Mouse (Mus musculus): ENCODE results near the gene C1qtnf9. TPM values are rescaled to one million over a fixed set of nuclear protein-coding genes. Genes with fewer than 3 reads are reported as not detected.
A peak's percentile ranks its signal among the peaks of the same experiment; 100 is the strongest.

The C1qtnf9 gene
- polyA plus RNA-seq, 1 experiment: 0.34 TPM

- H3K27ac ChIP-seq (ENCODE audit: insufficient read depth, low read length): no peak overlapping the region
- no peaks in the 10 kb centered on the region for H3K27me3 ChIP-seq (ENCODE audit: control insufficient read depth, insufficient read depth, low read length)
- 50% methylated on average over 4 of the region's 4 CpGs for WGBS
- DNase-seq: no peak
- H3K4me1 ChIP-seq (ENCODE audit: control insufficient read depth, insufficient read depth, low read length): no peaks in the 10 kb centered on the region
- H3K4me3 ChIP-seq (replicated peaks; ENCODE audit: insufficient read depth, low read depth, low read length): no peak overlapping the region
- TF ChIP-seq POLR2A (IDR thresholded peaks at IDR 0.05; ENCODE audit: borderline replicate concordance, insufficient read depth, low read length) (no peak), CTCF (IDR thresholded peaks at IDR 0.05; ENCODE audit: borderline replicate concordance, insufficient read depth, low read depth, low read length) (no peak)
These were observed 28.8 kb downstream of the C1qtnf9 start for GRCm38 (mm10) chr14:60796600-60797322.

- DNase-seq: no peak
- Histone ChIP-seq H3K4me1 (ENCODE audit: control insufficient read depth, insufficient read depth, low read length) (no peaks in the 10 kb centered on the region), H3K27ac (ENCODE audit: insufficient read depth, low read length) (no peak overlapping the region), H3K27me3 (ENCODE audit: control insufficient read depth, insufficient read depth, low read length) (no peaks in the 10 kb centered on the region), H3K4me3 (replicated peaks; ENCODE audit: insufficient read depth, low read depth, low read length) (no peak overlapping the region)
- 91% methylated on average over 5 of the region's 5 CpGs for WGBS
- TF ChIP-seq CTCF (IDR thresholded peaks at IDR 0.05; ENCODE audit: borderline replicate concordance, insufficient read depth, low read depth, low read length): no peak
- TF ChIP-seq POLR2A (IDR thresholded peaks at IDR 0.05; ENCODE audit: borderline replicate concordance, insufficient read depth, low read length): no peak
These were observed 29.7 kb downstream of the C1qtnf9 start for GRCm38 (mm10) chr14:60797596-60797995.

GRCm38 (mm10) chr14:60798721-60799120 lies 30.8 kb downstream of the C1qtnf9 start:
- no peak for TF ChIP-seq POLR2A (IDR thresholded peaks at IDR 0.05; ENCODE audit: borderline replicate concordance, insufficient read depth, low read length)
- 94% methylated on average over 4 of the region's 4 CpGs for WGBS
- Histone ChIP-seq H3K4me3 (replicated peaks; ENCODE audit: insufficient read depth, low read depth, low read length) (no peak overlapping the region), H3K27ac (ENCODE audit: insufficient read depth, low read length) (no peak overlapping the region), H3K27me3 (ENCODE audit: control insufficient read depth, insufficient read depth, low read length) (no peaks in the 10 kb centered on the region), H3K4me1 (ENCODE audit: control insufficient read depth, insufficient read depth, low read length) (no peaks in the 10 kb centered on the region)
- DNase-seq: no peak

- 49% methylated on average over 9 of the region's 9 CpGs for WGBS
- no peaks in the 10 kb centered on the region for H3K4me1 ChIP-seq (ENCODE audit: control insufficient read depth, insufficient read depth, low read length)
- H3K27me3 ChIP-seq (ENCODE audit: control insufficient read depth, insufficient read depth, low read length): no peaks in the 10 kb centered on the region
- H3K4me3 ChIP-seq (replicated peaks; ENCODE audit: insufficient read depth, low read depth, low read length): no peak overlapping the region
- peak in 1 of 2 experiments; percentile 41 for DNase-seq
- no peak overlapping the region for H3K27ac ChIP-seq (ENCODE audit: insufficient read depth, low read length)
- TF ChIP-seq CTCF (IDR thresholded peaks at IDR 0.05; ENCODE audit: borderline replicate concordance, insufficient read depth, low read depth, low read length): no peak; the same call in 1 of the 2 replicates
- TF ChIP-seq POLR2A (IDR thresholded peaks at IDR 0.05; ENCODE audit: borderline replicate concordance, insufficient read depth, low read length): no peak
These were observed 32.1 kb downstream of the C1qtnf9 start for GRCm38 (mm10) chr14:60799762-60800728.

GRCm38 (mm10) chr14:60802026-60802425 lies 34.1 kb downstream of the C1qtnf9 start:
- no peak for DNase-seq
- no peak for TF ChIP-seq POLR2A (IDR thresholded peaks at IDR 0.05; ENCODE audit: borderline replicate concordance, insufficient read depth, low read length)
- Histone ChIP-seq H3K27ac (ENCODE audit: insufficient read depth, low read length) (no peak overlapping the region), H3K4me1 (ENCODE audit: control insufficient read depth, insufficient read depth, low read length) (no peaks in the 10 kb centered on the region), H3K27me3 (ENCODE audit: control insufficient read depth, insufficient read depth, low read length) (no peaks in the 10 kb centered on the region), H3K4me3 (replicated peaks; ENCODE audit: insufficient read depth, low read depth, low read length) (no peak overlapping the region)
- 96% methylated on average over 13 of the region's 13 CpGs for WGBS

- 53% methylated on average over 9 of the region's 9 CpGs for WGBS
- Histone ChIP-seq H3K4me1 (ENCODE audit: control insufficient read depth, insufficient read depth, low read length) (no peaks in the 10 kb centered on the region), H3K27me3 (ENCODE audit: control insufficient read depth, insufficient read depth, low read length) (no peaks in the 10 kb centered on the region), H3K4me3 (replicated peaks; ENCODE audit: insufficient read depth, low read depth, low read length) (no peak overlapping the region), H3K27ac (ENCODE audit: insufficient read depth, low read length) (no peak overlapping the region)
- no peak for DNase-seq
- TF ChIP-seq CTCF (IDR thresholded peaks at IDR 0.05; ENCODE audit: borderline replicate concordance, insufficient read depth, low read depth, low read length): no peak
- no peak for TF ChIP-seq POLR2A (IDR thresholded peaks at IDR 0.05; ENCODE audit: borderline replicate concordance, insufficient read depth, low read length)
These were observed 37.0 kb downstream of the C1qtnf9 start for GRCm38 (mm10) chr14:60804978-60805377.

GRCm38 (mm10) chr14:60805871-60806270 lies 37.9 kb downstream of the C1qtnf9 start:
- WGBS: 77% methylated on average over 1 of the region's 1 CpGs
- Histone ChIP-seq H3K27me3 (ENCODE audit: control insufficient read depth, insufficient read depth, low read length) (no peaks in the 10 kb centered on the region), H3K4me3 (replicated peaks; ENCODE audit: insufficient read depth, low read depth, low read length) (no peak overlapping the region), H3K4me1 (ENCODE audit: control insufficient read depth, insufficient read depth, low read length) (no peaks in the 10 kb centered on the region), H3K27ac (ENCODE audit: insufficient read depth, low read length) (no peak overlapping the region)
- TF ChIP-seq POLR2A (IDR thresholded peaks at IDR 0.05; ENCODE audit: borderline replicate concordance, insufficient read depth, low read length) (no peak), CTCF (IDR thresholded peaks at IDR 0.05; ENCODE audit: borderline replicate concordance, insufficient read depth, low read depth, low read length) (no peak)
- DNase-seq: no peak

Data from cerebellum, adult 2 months (tissue).